ENCODE assay signal across 27 mouse cellular contexts in the genomic region with DNA sequence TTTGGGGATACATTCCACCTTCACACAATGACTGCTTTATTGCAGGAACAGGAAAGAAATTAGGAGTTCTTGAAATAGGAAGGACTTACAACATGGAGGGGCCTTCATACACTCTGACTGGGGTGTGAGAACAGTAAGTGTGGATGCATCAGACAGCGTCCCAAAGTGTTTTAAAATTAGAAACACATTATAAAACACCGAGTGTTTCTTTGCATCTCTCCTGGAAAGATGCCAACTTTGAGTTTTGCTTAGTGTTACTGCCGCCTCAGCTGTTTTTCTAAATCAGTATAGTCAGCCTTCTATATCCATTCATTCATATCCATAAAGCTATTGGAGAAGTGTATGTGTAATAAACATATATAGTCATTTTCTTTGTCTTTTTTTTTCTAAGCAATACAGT. TPM values are rescaled to one million over a fixed set of nuclear protein-coding genes. Genes with fewer than 3 reads are reported as not detected.
DNase-seq lines count a peak whose midpoint lies in the region; ATAC-seq and TF ChIP-seq lines count a peak whose summit lies in the region.
"Had no signal": no experiment of that assay in that cellular context is flagged by ENCODE, and none has a peak within 500 bp of the region (broad histone marks: within the 10 kb centered on the region; RNA-seq: fewer than 3 reads in every experiment).

No protein-coding gene starts in this region.

- no peaks in the 10 kb centered on the region for H3K27me3 ChIP-seq in heart, postnatal 0 days (ENCODE audit: control insufficient read depth, insufficient read depth, low read length)
- no peaks in the 10 kb centered on the region for H3K27me3 ChIP-seq in forebrain, postnatal 0 days (ENCODE audit: insufficient read depth, low read length)
- H3K27me3 ChIP-seq: CH12.LX; hindbrain, embryonic 13.5 days; limb, embryonic 15.5 days; neural tube, embryonic 13.5 days had no signal

- 13% methylated on average over 3 of the region's 3 CpGs for WGBS in heart, postnatal 0 days
- whole genome bisulfite sequencing in forebrain, postnatal 0 days: 32% methylated on average over 3 of the region's 3 CpGs

- H3K9ac ChIP-seq in heart, postnatal 0 days (replicated peaks; ENCODE audit: low read depth, low read length): no peak overlapping the region
- no peak overlapping the region for H3K9ac ChIP-seq in forebrain, postnatal 0 days
- H3K9ac ChIP-seq: hindbrain, embryonic 13.5 days; limb, embryonic 15.5 days; liver, embryonic 14.5 days; neural tube, embryonic 13.5 days had no signal

- TF ChIP-seq EP300 in heart, postnatal 0 days (IDR thresholded peaks at IDR 0.05; ENCODE audit: low read depth): no peak

- peaks cover 49% of the 10 kb centered on the region for H3K4me1 ChIP-seq in heart, postnatal 0 days (ENCODE audit: control insufficient read depth, insufficient read depth)
- 0 out of 2 replicates have a peak, but pooled peaks cover 4% of the 10 kb centered on the region for H3K4me1 ChIP-seq in forebrain, postnatal 0 days (ENCODE audit: insufficient read depth)
- H3K4me1 ChIP-seq: hindbrain, embryonic 13.5 days had no signal

- H3K27ac ChIP-seq in heart, postnatal 0 days (ENCODE audit: low read depth): peak overlapping the region; percentile 21; the same call in 1 of the 2 replicates
- no peak overlapping the region for H3K27ac ChIP-seq in forebrain, postnatal 0 days (ENCODE audit: low read depth, low read length)
- H3K27ac ChIP-seq: gastrocnemius, adult 2 months; heart, embryonic 10.5 days; hindbrain, embryonic 13.5 days; limb, embryonic 15.5 days; liver, embryonic 14.5 days; neural tube, embryonic 13.5 days had no signal

- no peaks in the 10 kb centered on the region for H3K9me3 ChIP-seq in heart, postnatal 0 days (replicated peaks; ENCODE audit: control insufficient read depth, low read length)
- no peaks in the 10 kb centered on the region for H3K9me3 ChIP-seq in forebrain, postnatal 0 days (ENCODE audit: low read length)
- H3K9me3 ChIP-seq: G1E; heart, embryonic 10.5 days; hindbrain, embryonic 13.5 days; limb, embryonic 15.5 days; neural tube, embryonic 13.5 days had no signal

- no peak for DNase-seq in frontal cortex, postnatal 25 days (ENCODE audit: low spot score in 2 of 2)
- no peak for DNase-seq in heart, postnatal 0 days (ENCODE audit: low spot score)
- no peak for DNase-seq in heart, postnatal 10 days
- DNase-seq in brain, adult 2 months (ENCODE audit: low read depth, low spot score): peak; percentile 77
- peak; percentile 50 for DNase-seq in forebrain, postnatal 0 days
- no peak for DNase-seq in cerebellum, postnatal 10 days
- DNase-seq: adrenal gland, postnatal 10 days; B cell, adult 2 months; cerebellum, adult 8-10 months; gastrocnemius, adult 2 months; kidney, adult 18-20 months; layer of hippocampus, adult 9-11 months; lung, postnatal 4 days; retina, postnatal 1 day; right cerebral cortex, postnatal 25 days; spleen, adult 18-20 months had no signal

- H3K4me3 ChIP-seq in heart, postnatal 0 days (ENCODE audit: low read depth, low read length): no peak overlapping the region
- no peak overlapping the region for H3K4me3 ChIP-seq in forebrain, postnatal 0 days (ENCODE audit: low read depth, low read length)
- H3K4me3 ChIP-seq: gastrocnemius, adult 2 months; heart, embryonic 10.5 days; hindbrain, embryonic 13.5 days; limb, embryonic 15.5 days; myocyte; neural tube, embryonic 13.5 days had no signal

- no peak overlapping the region for H3K4me2 ChIP-seq in heart, postnatal 0 days (ENCODE audit: low read depth, low read length)
- H3K4me2 ChIP-seq in forebrain, postnatal 0 days (ENCODE audit: low read depth): no peak overlapping the region
- H3K4me2 ChIP-seq: hindbrain, embryonic 13.5 days; limb, embryonic 15.5 days; neural tube, embryonic 13.5 days had no signal

- peaks cover 9% of the 10 kb centered on the region for H3K36me3 ChIP-seq in heart, postnatal 0 days (replicated peaks; ENCODE audit: control insufficient read depth, insufficient read depth, low read length)
- H3K36me3 ChIP-seq in forebrain, postnatal 0 days (ENCODE audit: insufficient read depth): no peaks in the 10 kb centered on the region
- H3K36me3 ChIP-seq: neural tube, embryonic 13.5 days had no signal

- no peak for TF ChIP-seq CTCF in heart, postnatal 0 days (IDR thresholded peaks at IDR 0.05; ENCODE audit: low read depth)
- no peak for TF ChIP-seq CTCF in forebrain, postnatal 0 days (IDR thresholded peaks at IDR 0.05; ENCODE audit: low read depth)

- peak; percentile 93 for ATAC-seq in frontal cortex, adult (ENCODE audit: low TSS enrichment)
- no peak for ATAC-seq in heart, postnatal 0 days (ENCODE audit: insufficient read depth, low read depth)
- peak; percentile 72 for ATAC-seq in forebrain, postnatal 0 days
- ATAC-seq: inflammation-experienced regulatory T-cells, adult 6 months; midbrain, embryonic 16.5 days had no signal

- intact Hi-C loops in heart, postnatal 10 days (cut with DNase I): no loop called here

RNA-seq across cellular contexts. Expression of a gene that starts 16.4 kb away (rescaled TPM):
- 17.0 and 22.3 TPM in 2 replicates for total RNA-seq in heart, postnatal 0 days (2014; rRNA removed; ENCODE audit: low replicate concordance)
- 2.3 and 2.4 TPM in 2 replicates for polyA plus RNA-seq in heart, postnatal 0 days (2015; fragmentation: Nextera tagmentation; extraction: Ambion mirVana)
- total RNA-seq in heart, postnatal 10 days (2021): 10 to 100 TPM; 18.5 to 19.7 TPM
- 14.2 and 18.2 TPM in 2 replicates for total RNA-seq in forebrain, postnatal 0 days (2014; rRNA removed)
- 1.1 and 1.7 TPM in 2 replicates for polyA plus RNA-seq in forebrain, postnatal 0 days (2015; fragmentation: Nextera tagmentation; extraction: Ambion mirVana)

Comparison
In these comparisons a context has a peak if more than half of its experiments do, and no peak if none do; other contexts are left out.
1. DNase-seq: peak in brain, adult 2 months (single experiment) and forebrain, postnatal 0 days (single experiment); none in frontal cortex, postnatal 25 days (0 of 2), heart, postnatal 0 days (single experiment), heart, postnatal 10 days (0 of 2) and cerebellum, postnatal 10 days (0 of 2).